Mouse (Mus musculus) v-Abl transformed pro-B cells (cell line): Measurements from ENCODE around the gene Kalrn.

Experiments used
- in situ Hi-C, 2 experiments: fragments of 400-800 bp; cut with MboI; formaldehyde crosslinking; loops; one replicate each; pipeline ENCODE4 v1.15.1; 2025; ENCODE audit not compliant: unreplicated experiment in 2 of 2

Gene Kalrn

GRCm38 (mm10) chr16:34441704-34442103, 131.6 kb downstream of the Kalrn start:
- in situ Hi-C loops: no loop called here

- in situ Hi-C loops: no loop called here
Observed at GRCm38 (mm10) chr16:34440994-34441414, 132.3 kb downstream of the Kalrn start.

GRCm38 (mm10) chr16:34440019-34440615, 133.2 kb downstream of the Kalrn start:
- in situ Hi-C loops: no loop called here

GRCm38 (mm10) chr16:34430131-34430530, 143.2 kb downstream of the Kalrn start:
- in situ Hi-C loops: no loop called here

- in situ Hi-C loops: no loop called here
Observed at GRCm38 (mm10) chr16:34427654-34428053, 145.7 kb downstream of the Kalrn start.

GRCm38 (mm10) chr16:34421473-34421872, 151.9 kb downstream of the Kalrn start:
- in situ Hi-C loops: no loop called here

GRCm38 (mm10) chr16:34417966-34418365, 155.4 kb downstream of the Kalrn start:
- in situ Hi-C loops: no loop called here

GRCm38 (mm10) chr16:34417383-34417782, 155.9 kb downstream of the Kalrn start:
- in situ Hi-C loops: no loop called here

GRCm38 (mm10) chr16:34414581-34414980, 158.8 kb downstream of the Kalrn start:
- in situ Hi-C loops: no loop called here

GRCm38 (mm10) chr16:34413868-34414333, 159.4 kb downstream of the Kalrn start:
- in situ Hi-C loops: no loop called here

GRCm38 (mm10) chr16:34407036-34407435, 166.3 kb downstream of the Kalrn start:
- in situ Hi-C loops: no loop called here

GRCm38 (mm10) chr16:34405094-34405493, 168.2 kb downstream of the Kalrn start:
- in situ Hi-C loops: no loop called here

- in situ Hi-C loops: no loop called here
Observed at GRCm38 (mm10) chr16:34401216-34401615, 172.1 kb downstream of the Kalrn start.

- in situ Hi-C loops: no loop called here
Observed at GRCm38 (mm10) chr16:34400102-34400728, 173.1 kb downstream of the Kalrn start.

GRCm38 (mm10) chr16:34395221-34395811, 178.0 kb downstream of the Kalrn start:
- in situ Hi-C loops: no loop called here

GRCm38 (mm10) chr16:34389520-34390271, 183.6 kb downstream of the Kalrn start:
- in situ Hi-C loops: no loop called here

- in situ Hi-C loops: no loop called here
Observed at GRCm38 (mm10) chr16:34388871-34389270, 184.5 kb downstream of the Kalrn start.

GRCm38 (mm10) chr16:34385065-34385464, 188.3 kb downstream of the Kalrn start:
- in situ Hi-C loops: no loop called here

GRCm38 (mm10) chr16:34382992-34383391, 190.3 kb downstream of the Kalrn start:
- in situ Hi-C loops: no loop called here

- in situ Hi-C loops: no loop called here
Observed at GRCm38 (mm10) chr16:34376166-34376857, 197.0 kb downstream of the Kalrn start.

GRCm38 (mm10) chr16:34373519-34373918, 199.8 kb downstream of the Kalrn start:
- in situ Hi-C loops: no loop called here
